Mouse (Mus musculus): Measurements from ENCODE around the gene Olfml1. TPM values are rescaled to one million over a fixed set of nuclear protein-coding genes. Genes with fewer than 3 reads are reported as not detected.

The Olfml1 gene
- polyA plus RNA-seq, 1 experiment from 2014 or later: 4.4 TPM

- 14% methylated on average over 13 of the region's 13 CpGs for WGBS
- Histone ChIP-seq H3K36me3 (no peaks in the 10 kb centered on the region), H3K9ac (peak overlapping the region; percentile 60; the same call in 1 of the 2 replicates), H3K9me3 (no peaks in the 10 kb centered on the region), H3K4me3 (peak overlapping the region; percentile 59), H3K27ac (replicated peaks) (no peak overlapping the region), H3K27me3 (peaks cover 7% of the 10 kb centered on the region; the same call in 1 of the 2 replicates), H3K4me1 (replicated peaks) (peaks cover 14% of the 10 kb centered on the region), H3K4me2 (peak overlapping the region; percentile 96)
- peak; percentile 3; the same call in 1 of the 2 replicates for ATAC-seq (ENCODE audit: low read depth)
These were observed 28.2 kb downstream of the Olfml1 start for GRCm38 (mm10) chr7:107595426-107595825.

- peaks cover 7% of the 10 kb centered on the region; the same call in 1 of the 2 replicates for H3K27me3 ChIP-seq
- no peak overlapping the region for H3K9ac ChIP-seq
- H3K27ac ChIP-seq (replicated peaks): no peak overlapping the region
- no peaks in the 10 kb centered on the region for H3K36me3 ChIP-seq
- ATAC-seq (ENCODE audit: low read depth): no peak
- peaks cover 14% of the 10 kb centered on the region for H3K4me1 ChIP-seq (replicated peaks)
- H3K4me2 ChIP-seq: no peak overlapping the region
- H3K4me3 ChIP-seq: no peak overlapping the region
- H3K9me3 ChIP-seq: no peaks in the 10 kb centered on the region
These were observed 29.5 kb downstream of the Olfml1 start for GRCm38 (mm10) chr7:107596753-107597152.

- Histone ChIP-seq H3K36me3 (no peaks in the 10 kb centered on the region), H3K27me3 (peaks cover 7% of the 10 kb centered on the region; the same call in 1 of the 2 replicates), H3K9ac (no peak overlapping the region), H3K4me2 (no peak overlapping the region), H3K4me3 (no peak overlapping the region), H3K27ac (replicated peaks) (no peak overlapping the region), H3K4me1 (replicated peaks) (peaks cover 14% of the 10 kb centered on the region), H3K9me3 (no peaks in the 10 kb centered on the region)
- no peak for ATAC-seq (ENCODE audit: low read depth)
- 86% methylated on average over 3 of the region's 3 CpGs for WGBS
These were observed 30.7 kb downstream of the Olfml1 start for GRCm38 (mm10) chr7:107597956-107598355.

- Histone ChIP-seq H3K4me1 (replicated peaks) (no peaks in the 10 kb centered on the region), H3K27me3 (peaks cover 2% of the 10 kb centered on the region; the same call in 1 of the 2 replicates), H3K36me3 (no peaks in the 10 kb centered on the region), H3K9ac (no peak overlapping the region), H3K4me2 (no peak overlapping the region), H3K27ac (replicated peaks) (no peak overlapping the region), H3K4me3 (no peak overlapping the region), H3K9me3 (no peaks in the 10 kb centered on the region)
- 78% methylated on average over 5 of the region's 5 CpGs for WGBS
- ATAC-seq (ENCODE audit: low read depth): no peak
These were observed 33.4 kb downstream of the Olfml1 start for GRCm38 (mm10) chr7:107600651-107601050.

- WGBS: 84% methylated on average over 4 of the region's 4 CpGs
- ATAC-seq (ENCODE audit: low read depth): no peak
- H3K4me1 ChIP-seq (replicated peaks): no peaks in the 10 kb centered on the region
These were observed 35.3 kb downstream of the Olfml1 start for GRCm38 (mm10) chr7:107602505-107602904.

GRCm38 (mm10) chr7:107602913-107603312 is 35.7 kb downstream of the Olfml1 start:
- Histone ChIP-seq H3K36me3 (no peaks in the 10 kb centered on the region), H3K9ac (no peak overlapping the region), H3K4me1 (replicated peaks) (no peaks in the 10 kb centered on the region), H3K4me2 (no peak overlapping the region), H3K9me3 (no peaks in the 10 kb centered on the region), H3K27me3 (no peaks in the 10 kb centered on the region), H3K4me3 (no peak overlapping the region), H3K27ac (replicated peaks) (no peak overlapping the region)
- no peak for ATAC-seq (ENCODE audit: low read depth)
- WGBS: 70% methylated on average over 6 of the region's 6 CpGs

More at GRCm38 (mm10) chr7:107602505-107602904, 35.3 kb downstream of the Olfml1 start:
- H3K27ac ChIP-seq (replicated peaks): no peak overlapping the region
- no peaks in the 10 kb centered on the region for H3K36me3 ChIP-seq
- H3K4me3 ChIP-seq: no peak overlapping the region
- H3K9ac ChIP-seq: no peak overlapping the region
- H3K27me3 ChIP-seq: no peaks in the 10 kb centered on the region
- H3K9me3 ChIP-seq: no peaks in the 10 kb centered on the region
- no peak overlapping the region for H3K4me2 ChIP-seq

- Histone ChIP-seq H3K4me1 (replicated peaks) (no peaks in the 10 kb centered on the region), H3K9me3 (no peaks in the 10 kb centered on the region), H3K4me3 (no peak overlapping the region), H3K27me3 (no peaks in the 10 kb centered on the region), H3K9ac (no peak overlapping the region), H3K4me2 (no peak overlapping the region), H3K36me3 (no peaks in the 10 kb centered on the region), H3K27ac (replicated peaks) (no peak overlapping the region)
- 97% methylated on average over 1 of the region's 1 CpGs for WGBS
- no peak for ATAC-seq (ENCODE audit: low read depth)
These were observed 40.5 kb downstream of the Olfml1 start for GRCm38 (mm10) chr7:107607766-107608165.

- H3K4me3 ChIP-seq: no peak overlapping the region
- no peaks in the 10 kb centered on the region for H3K27me3 ChIP-seq
- H3K9me3 ChIP-seq: no peaks in the 10 kb centered on the region
- 82% methylated on average over 2 of the region's 2 CpGs for WGBS
- ATAC-seq (ENCODE audit: low read depth): no peak
- no peaks in the 10 kb centered on the region for H3K4me1 ChIP-seq (replicated peaks)
- no peak overlapping the region for H3K4me2 ChIP-seq
- H3K27ac ChIP-seq (replicated peaks): no peak overlapping the region
- no peaks in the 10 kb centered on the region for H3K36me3 ChIP-seq
- no peak overlapping the region for H3K9ac ChIP-seq
These were observed 42.5 kb downstream of the Olfml1 start for GRCm38 (mm10) chr7:107609622-107610255.

GRCm38 (mm10) chr7:107610880-107611279 is 43.6 kb downstream of the Olfml1 start:
- WGBS: 86% methylated on average over 5 of the region's 5 CpGs
- ATAC-seq (ENCODE audit: low read depth): no peak
- Histone ChIP-seq H3K4me2 (no peak overlapping the region), H3K36me3 (no peaks in the 10 kb centered on the region), H3K27me3 (no peaks in the 10 kb centered on the region), H3K9ac (no peak overlapping the region), H3K27ac (replicated peaks) (no peak overlapping the region), H3K4me3 (no peak overlapping the region), H3K4me1 (replicated peaks) (no peaks in the 10 kb centered on the region), H3K9me3 (no peaks in the 10 kb centered on the region)

GRCm38 (mm10) chr7:107618028-107618992 is 51.1 kb downstream of the Olfml1 start:
- Histone ChIP-seq H3K9ac (no peak overlapping the region), H3K9me3 (0 out of 2 replicates have a peak, but pooled peaks cover 4% of the 10 kb centered on the region), H3K36me3 (no peaks in the 10 kb centered on the region), H3K4me3 (no peak overlapping the region), H3K27me3 (no peaks in the 10 kb centered on the region), H3K27ac (replicated peaks) (no peak overlapping the region), H3K4me2 (no peak overlapping the region), H3K4me1 (replicated peaks) (0 out of 2 replicates have a peak, but pooled peaks cover 3% of the 10 kb centered on the region)
- 27% methylated on average over 11 of the region's 11 CpGs for WGBS
- ATAC-seq (ENCODE audit: low read depth): no peak

GRCm38 (mm10) chr7:107619225-107619624 is 52.0 kb downstream of the Olfml1 start:
- Histone ChIP-seq H3K4me2 (no peak overlapping the region), H3K9me3 (0 out of 2 replicates have a peak, but pooled peaks cover 4% of the 10 kb centered on the region), H3K36me3 (no peaks in the 10 kb centered on the region), H3K4me1 (replicated peaks) (0 out of 2 replicates have a peak, but pooled peaks cover 3% of the 10 kb centered on the region), H3K9ac (no peak overlapping the region), H3K4me3 (no peak overlapping the region), H3K27me3 (no peaks in the 10 kb centered on the region), H3K27ac (replicated peaks) (no peak overlapping the region)
- WGBS: 71% methylated on average over 4 of the region's 4 CpGs
- ATAC-seq (ENCODE audit: low read depth): no peak

- H3K36me3 ChIP-seq: no peaks in the 10 kb centered on the region
- H3K27ac ChIP-seq (replicated peaks): no peak overlapping the region
- no peak for ATAC-seq (ENCODE audit: low read depth)
- no peaks in the 10 kb centered on the region for H3K27me3 ChIP-seq
- H3K4me3 ChIP-seq: no peak overlapping the region
- no peak overlapping the region for H3K4me2 ChIP-seq
- H3K9ac ChIP-seq: no peak overlapping the region
- H3K9me3 ChIP-seq: 0 out of 2 replicates have a peak, but pooled peaks cover 4% of the 10 kb centered on the region
- H3K4me1 ChIP-seq (replicated peaks): 0 out of 2 replicates have a peak, but pooled peaks cover 3% of the 10 kb centered on the region
- 81% methylated on average over 3 of the region's 3 CpGs for WGBS
These were observed 52.9 kb downstream of the Olfml1 start for GRCm38 (mm10) chr7:107620137-107620536.
